Mouse (Mus musculus): ENCODE results near the gene Htra3. TPM values are rescaled to one million over a fixed set of nuclear protein-coding genes. Genes with fewer than 3 reads are reported as not detected.
A peak's percentile ranks its signal among the peaks of the same experiment; 100 is the strongest.

Htra3 gene
- polyA plus RNA-seq (2015; fragmentation: Nextera tagmentation; extraction: Ambion mirVana), result 31.3 and 33.0 TPM in 2 replicates

- 10% methylated on average over 42 of the region's 42 CpGs for WGBS
- peak within 1 kb of the TSS; percentile 91 for H3K4me2 ChIP-seq (replicated peaks)
- peak; percentile 74; the same call in 1 of the 2 replicates for ATAC-seq (ENCODE audit: insufficient number of reproducible peaks, low FRiP score, low TSS enrichment, low read depth)
- H3K27me3 ChIP-seq, result peaks cover 47% of the 10 kb centered on the region
- H3K4me3 ChIP-seq (replicated peaks), result peak within 1 kb of the TSS; percentile 51
- peaks cover 12% of the 10 kb centered on the region for H3K4me1 ChIP-seq
- no peaks in the 10 kb centered on the region for H3K9me3 ChIP-seq (replicated peaks)
- H3K9ac ChIP-seq, result peak within 1 kb of the TSS; percentile 40
- no peak within 1 kb of the TSS for H3K27ac ChIP-seq (replicated peaks)
- no peaks in the 10 kb centered on the region for H3K36me3 ChIP-seq
These were observed at the start of gene Htra3 for GRCm38 (mm10) chr5:35679256-35680155. Gene Htra3, minus strand, starts transcription at chr5:35679782.

GRCm38 (mm10) chr5:35728957-35729460 lies 49.4 kb upstream of the Htra3 start:
- no peak overlapping the region for H3K9ac ChIP-seq
- H3K27ac ChIP-seq (replicated peaks), result peak overlapping the region; percentile 63
- H3K27me3 ChIP-seq, result no peaks in the 10 kb centered on the region
- H3K4me1 ChIP-seq, result 0 out of 2 replicates have a peak, but pooled peaks cover 10% of the 10 kb centered on the region
- H3K9me3 ChIP-seq (replicated peaks), result no peaks in the 10 kb centered on the region
- peak overlapping the region; percentile 21 for H3K4me3 ChIP-seq (replicated peaks)
- no peaks in the 10 kb centered on the region for H3K36me3 ChIP-seq
- WGBS, result 44% methylated on average over 11 of the region's 11 CpGs
- ATAC-seq (ENCODE audit: insufficient number of reproducible peaks, low FRiP score, low TSS enrichment, low read depth), result no peak; the same call in 1 of the 2 replicates
- H3K4me2 ChIP-seq (replicated peaks), result no peak overlapping the region

GRCm38 (mm10) chr5:35728344-35728956 lies 48.9 kb upstream of the Htra3 start:
- Histone ChIP-seq H3K4me3 (replicated peaks) (peak overlapping the region; percentile 21), H3K27ac (replicated peaks) (0 out of 2 replicates have a peak overlapping the region, but pooled peaks have one; percentile 63), H3K9ac (no peak overlapping the region), H3K4me2 (replicated peaks) (peak overlapping the region; percentile 2; the same call in 1 of the 2 replicates), H3K9me3 (replicated peaks) (no peaks in the 10 kb centered on the region), H3K4me1 (0 out of 2 replicates have a peak, but pooled peaks cover 10% of the 10 kb centered on the region), H3K36me3 (no peaks in the 10 kb centered on the region), H3K27me3 (no peaks in the 10 kb centered on the region)
- ATAC-seq (ENCODE audit: insufficient number of reproducible peaks, low FRiP score, low TSS enrichment, low read depth), result no peak
- 84% methylated on average over 12 of the region's 12 CpGs for WGBS

- Histone ChIP-seq H3K4me3 (replicated peaks) (no peak overlapping the region), H3K27ac (replicated peaks) (no peak overlapping the region), H3K9ac (no peak overlapping the region), H3K9me3 (replicated peaks) (no peaks in the 10 kb centered on the region), H3K4me1 (0 out of 2 replicates have a peak, but pooled peaks cover 10% of the 10 kb centered on the region), H3K4me2 (replicated peaks) (0 out of 2 replicates have a peak overlapping the region, but pooled peaks have one; percentile 2), H3K27me3 (no peaks in the 10 kb centered on the region), H3K36me3 (no peaks in the 10 kb centered on the region)
- 59% methylated on average over 5 of the region's 5 CpGs for WGBS
- ATAC-seq (ENCODE audit: insufficient number of reproducible peaks, low FRiP score, low TSS enrichment, low read depth), result no peak
These were observed 47.9 kb upstream of the Htra3 start for GRCm38 (mm10) chr5:35727447-35727846.

- Histone ChIP-seq H3K9me3 (replicated peaks) (no peaks in the 10 kb centered on the region), H3K4me1 (0 out of 2 replicates have a peak, but pooled peaks cover 10% of the 10 kb centered on the region), H3K27ac (replicated peaks) (no peak overlapping the region), H3K27me3 (no peaks in the 10 kb centered on the region), H3K36me3 (no peaks in the 10 kb centered on the region), H3K4me2 (replicated peaks) (no peak overlapping the region), H3K4me3 (replicated peaks) (no peak overlapping the region), H3K9ac (no peak overlapping the region)
- ATAC-seq (ENCODE audit: insufficient number of reproducible peaks, low FRiP score, low TSS enrichment, low read depth), result no peak
- 77% methylated on average over 3 of the region's 3 CpGs for WGBS
These were observed 46.3 kb upstream of the Htra3 start for GRCm38 (mm10) chr5:35725840-35726239.

- H3K4me2 ChIP-seq (replicated peaks), result no peak overlapping the region
- H3K4me3 ChIP-seq (replicated peaks), result no peak overlapping the region
- ATAC-seq (ENCODE audit: insufficient number of reproducible peaks, low FRiP score, low TSS enrichment, low read depth), result no peak
- H3K27ac ChIP-seq (replicated peaks), result no peak overlapping the region
- 0 out of 2 replicates have a peak, but pooled peaks cover 4% of the 10 kb centered on the region for H3K4me1 ChIP-seq
- no peak overlapping the region for H3K9ac ChIP-seq
- 69% methylated on average over 5 of the region's 5 CpGs for WGBS
- H3K36me3 ChIP-seq, result no peaks in the 10 kb centered on the region
- H3K27me3 ChIP-seq, result no peaks in the 10 kb centered on the region
- no peaks in the 10 kb centered on the region for H3K9me3 ChIP-seq (replicated peaks)
These were observed 44.3 kb upstream of the Htra3 start for GRCm38 (mm10) chr5:35723900-35724299.

- no peak overlapping the region for H3K9ac ChIP-seq
- no peaks in the 10 kb centered on the region for H3K9me3 ChIP-seq (replicated peaks)
- H3K4me2 ChIP-seq (replicated peaks), result no peak overlapping the region
- 48% methylated on average over 2 of the region's 2 CpGs for WGBS
- no peaks in the 10 kb centered on the region for H3K4me1 ChIP-seq
- H3K27ac ChIP-seq (replicated peaks), result no peak overlapping the region
- no peak for ATAC-seq (ENCODE audit: insufficient number of reproducible peaks, low FRiP score, low TSS enrichment, low read depth)
- no peak overlapping the region for H3K4me3 ChIP-seq (replicated peaks)
- no peaks in the 10 kb centered on the region for H3K36me3 ChIP-seq
- no peaks in the 10 kb centered on the region for H3K27me3 ChIP-seq
These were observed 43.1 kb upstream of the Htra3 start for GRCm38 (mm10) chr5:35722654-35723053.

GRCm38 (mm10) chr5:35721933-35722332 lies 42.4 kb upstream of the Htra3 start:
- no peak overlapping the region for H3K4me2 ChIP-seq (replicated peaks)
- no peak overlapping the region for H3K27ac ChIP-seq (replicated peaks)
- no peaks in the 10 kb centered on the region for H3K27me3 ChIP-seq
- H3K9me3 ChIP-seq (replicated peaks), result no peaks in the 10 kb centered on the region
- no peak overlapping the region for H3K4me3 ChIP-seq (replicated peaks)
- WGBS, result 89% methylated on average over 2 of the region's 2 CpGs
- H3K4me1 ChIP-seq, result no peaks in the 10 kb centered on the region
- ATAC-seq (ENCODE audit: insufficient number of reproducible peaks, low FRiP score, low TSS enrichment, low read depth), result no peak
- H3K9ac ChIP-seq, result no peak overlapping the region
- H3K36me3 ChIP-seq, result no peaks in the 10 kb centered on the region

GRCm38 (mm10) chr5:35719880-35720279 lies 40.3 kb upstream of the Htra3 start:
- Histone ChIP-seq H3K27ac (replicated peaks) (no peak overlapping the region), H3K36me3 (no peaks in the 10 kb centered on the region), H3K27me3 (no peaks in the 10 kb centered on the region), H3K9ac (no peak overlapping the region), H3K4me3 (replicated peaks) (no peak overlapping the region), H3K4me2 (replicated peaks) (no peak overlapping the region), H3K9me3 (replicated peaks) (no peaks in the 10 kb centered on the region), H3K4me1 (no peaks in the 10 kb centered on the region)
- 89% methylated on average over 1 of the region's 1 CpGs for WGBS
- ATAC-seq (ENCODE audit: insufficient number of reproducible peaks, low FRiP score, low TSS enrichment, low read depth), result no peak

GRCm38 (mm10) chr5:35719343-35719742 lies 39.8 kb upstream of the Htra3 start:
- Histone ChIP-seq H3K9ac (no peak overlapping the region), H3K36me3 (no peaks in the 10 kb centered on the region), H3K27me3 (no peaks in the 10 kb centered on the region), H3K4me1 (no peaks in the 10 kb centered on the region), H3K9me3 (replicated peaks) (no peaks in the 10 kb centered on the region), H3K27ac (replicated peaks) (no peak overlapping the region), H3K4me2 (replicated peaks) (no peak overlapping the region), H3K4me3 (replicated peaks) (no peak overlapping the region)
- no peak for ATAC-seq (ENCODE audit: insufficient number of reproducible peaks, low FRiP score, low TSS enrichment, low read depth)

GRCm38 (mm10) chr5:35718817-35719216 lies 39.2 kb upstream of the Htra3 start:
- Histone ChIP-seq H3K27me3 (no peaks in the 10 kb centered on the region), H3K9me3 (replicated peaks) (no peaks in the 10 kb centered on the region), H3K4me1 (no peaks in the 10 kb centered on the region), H3K4me2 (replicated peaks) (no peak overlapping the region), H3K27ac (replicated peaks) (no peak overlapping the region), H3K4me3 (replicated peaks) (no peak overlapping the region), H3K9ac (no peak overlapping the region), H3K36me3 (no peaks in the 10 kb centered on the region)
- WGBS, result 79% methylated on average over 11 of the region's 11 CpGs
- ATAC-seq (ENCODE audit: insufficient number of reproducible peaks, low FRiP score, low TSS enrichment, low read depth), result no peak

All from embryonic facial prominence, embryonic 15.5 days (tissue).